Mouse (Mus musculus) liver, adult 2 months (tissue): Measurements from ENCODE around the gene Tmem198. TPM values are rescaled to one million over a fixed set of nuclear protein-coding genes. Genes with fewer than 3 reads are reported as not detected.

Experiments used
- DNase-seq: peaks from one replicate; pipeline ENCODE4 v3.0.0-alpha.2; 2011; ENCODE audit warnings: low read depth, low spot score; ENCODE audit errors: extremely low read depth
- H3K27ac ChIP-seq: fragments of 200-500 bp; replicated peaks from 2 replicates; pipeline ENCODE4 v1.5.1; 2012; ENCODE audit warnings: low read depth, mild to moderate bottlenecking, control low read depth, inconsistent platforms, low read length; ENCODE audit not compliant: insufficient read depth
- H3K27me3 ChIP-seq: fragments of 200-500 bp; 2 replicates; pipeline ENCODE4 v1.6.1; 2012; ENCODE audit warnings: mild to moderate bottlenecking, moderate library complexity, low read length, inconsistent platforms; ENCODE audit not compliant: control insufficient read depth, insufficient read depth
- H3K36me3 ChIP-seq: fragments of 200-500 bp; 2 replicates; pipeline ENCODE4 v1.6.1; 2012; ENCODE audit warnings: low read length, inconsistent platforms; ENCODE audit not compliant: control insufficient read depth, insufficient read depth
- H3K4me1 ChIP-seq: fragments of 200-500 bp; 2 replicates; pipeline ENCODE4 v1.6.1; 2011; ENCODE audit warnings: low read length; ENCODE audit not compliant: control insufficient read depth, insufficient read depth
- H3K4me3 ChIP-seq: fragments of 200-500 bp; 2 replicates; pipeline ENCODE4 v1.5.1; 2011; ENCODE audit warnings: low read depth, mild to moderate bottlenecking, control low read depth, low read length, moderate library complexity; ENCODE audit not compliant: insufficient read depth
- H3K79me2 ChIP-seq: fragments of 200-500 bp; 2 replicates; pipeline ENCODE4 v1.6.1; 2012; ENCODE audit warnings: inconsistent platforms, mild to moderate bottlenecking, low read length, moderate library complexity; ENCODE audit not compliant: control insufficient read depth, insufficient read depth
- H3K9ac ChIP-seq: fragments of 200-500 bp; 2 replicates; pipeline ENCODE4 v1.6.1; 2012; ENCODE audit warnings: low read depth, mild to moderate bottlenecking, control low read depth, inconsistent platforms, low read length
- CTCF ChIP-seq: fragments of 200-500 bp; IDR thresholded peaks from 2 replicates; pipeline ENCODE4 v1.5.1; 2011; ENCODE audit warnings: low read depth, low read length, control low read depth
- POLR2A ChIP-seq: fragments of 200-500 bp; IDR thresholded peaks from 2 replicates; pipeline ENCODE4 v1.6.1; 2011; ENCODE audit warnings: low read length, control low read depth; ENCODE audit not compliant: insufficient read depth; ENCODE audit errors: extremely low read depth
- WGBS: fragments of 180-500 bp; shearing (Covaris S2); methylation state at CpG from one replicate; pipeline ENCODE4 v1.1.7; 2018; 5-methylcytosine and 5-hydroxymethylcytosine counted together
- polyA plus RNA-seq: library from polyadenylated mRNA; depleted of rRNA; stranded (reverse); fragments of >200 nt; gene quantifications from 2 replicates; pipeline ENCODE4 v1.2.3, GENCODE M21; 2012; rRNA removed
- total RNA-seq: library from RNA; depleted of rRNA; stranded (reverse); fragments of >200 nt; gene quantifications from 2 replicates; pipeline ENCODE4 v1.2.3, GENCODE M21; 2014; rRNA removed

Gene Tmem198
- total RNA-seq, result 0.55 TPM in 1 of 2 replicates, not detected in the other
- polyA plus RNA-seq, result 0.06 and 0.15 TPM in 2 replicates

DNA sequence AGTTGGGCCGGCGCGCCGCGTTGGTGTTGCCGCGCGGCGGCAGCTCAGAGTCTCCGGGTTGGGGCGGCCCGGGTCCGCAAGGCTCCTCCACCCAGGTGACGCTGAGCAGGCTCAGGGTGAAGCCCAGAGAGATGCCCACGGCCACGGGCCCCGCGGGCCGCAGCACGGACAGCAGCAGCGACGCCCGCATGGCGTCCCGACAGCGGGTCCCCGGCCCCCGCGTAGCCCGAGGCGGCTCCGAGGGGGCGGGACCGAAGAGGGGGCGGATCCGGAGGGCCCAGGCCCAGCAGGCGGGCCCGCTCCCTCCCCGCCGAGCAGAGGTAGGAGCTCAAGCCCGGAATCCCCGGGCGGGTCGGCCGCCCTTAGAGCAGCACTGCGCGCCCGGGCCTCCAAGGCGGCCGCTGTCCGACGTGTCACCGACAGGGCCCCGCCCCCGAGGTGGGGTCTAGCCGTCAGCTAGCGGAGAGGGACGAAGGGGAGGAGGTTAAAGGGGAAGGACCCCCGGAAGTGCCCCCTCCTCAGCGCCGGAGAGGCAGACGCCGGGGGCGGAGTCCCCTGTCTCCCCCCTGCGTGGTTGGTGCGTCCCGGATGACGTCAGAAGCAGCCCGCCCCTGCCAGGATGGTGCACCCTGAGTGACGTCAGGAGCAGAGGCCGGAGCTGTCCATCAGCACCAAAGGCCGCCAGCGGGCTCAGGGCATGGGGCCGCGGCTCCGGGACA lies at the start of gene Tmem198, which contains the start of gene Chpf:
Gene Tmem198, plus strand, starts transcription at position 617 of the 719 bp plus-strand sequence.
Gene Chpf, minus strand, starts transcription at position 392 of the 719 bp plus-strand sequence.
- H3K27me3 ChIP-seq, result peaks cover 13% of the 10 kb centered on the region
- no peak within 1 kb of the TSS for H3K27ac ChIP-seq
- H3K4me1 ChIP-seq, result no peaks in the 10 kb centered on the region; the same call in 1 of the 2 replicates

DNA sequence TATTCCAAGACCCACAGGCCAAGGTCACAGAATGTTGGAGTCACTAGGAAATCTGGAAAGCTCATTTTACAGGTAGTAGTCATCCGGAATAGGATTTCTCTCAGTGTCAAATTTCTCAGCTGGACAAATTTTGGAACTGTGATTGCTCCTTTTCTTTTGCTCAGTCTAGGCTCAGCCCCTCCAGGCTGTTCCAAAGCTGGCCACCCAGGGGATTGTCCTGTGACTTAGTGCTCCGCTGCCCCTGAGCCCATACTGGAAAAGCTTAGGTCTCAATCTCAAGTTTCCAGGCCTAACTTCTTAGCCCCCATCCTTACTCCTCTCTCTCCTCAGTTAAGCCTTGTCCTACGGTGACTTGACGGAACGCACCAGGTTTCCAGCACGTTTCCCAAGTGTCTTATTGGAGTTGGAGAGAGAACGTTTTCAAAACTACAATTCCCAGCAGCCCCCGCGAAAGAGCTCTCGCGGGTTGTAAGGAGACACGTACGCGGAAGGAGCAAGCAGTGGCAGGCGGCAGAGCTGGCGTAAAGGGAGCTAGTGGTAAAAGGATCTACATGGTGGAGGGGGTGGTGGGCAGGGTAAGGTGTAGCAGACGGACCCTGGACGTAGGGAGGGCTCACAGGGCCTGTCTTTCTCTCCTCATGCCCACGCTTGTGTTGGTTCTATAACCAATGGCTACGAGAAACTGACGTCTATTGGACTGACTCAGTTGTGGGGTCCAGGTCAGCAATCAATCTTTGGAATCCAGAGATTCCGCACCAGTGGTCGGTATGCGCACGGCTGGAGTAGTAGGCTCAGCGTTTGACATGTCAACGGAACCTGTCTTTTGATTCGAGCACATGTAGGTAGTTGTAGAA lies 43.6 kb upstream of the Tmem198 start, which contains the start of gene Gmppa:
Gene Gmppa, plus strand, starts transcription at position 456 of the 854 bp plus-strand sequence.
- TF ChIP-seq CTCF, result no peak
- peak; percentile 83 for TF ChIP-seq POLR2A
- H3K27me3 ChIP-seq, result no peaks in the 10 kb centered on the region
- peak within 1 kb of the TSS; percentile 58 for H3K4me3 ChIP-seq
- H3K79me2 ChIP-seq, result no peaks in the 10 kb centered on the region
- no peaks in the 10 kb centered on the region; the same call in 1 of the 2 replicates for H3K36me3 ChIP-seq
- WGBS, result 5% methylated on average over 28 of the region's 28 CpGs
- 0 out of 2 replicates have a peak within 1 kb of the TSS, but pooled peaks have one; percentile 13 for H3K27ac ChIP-seq
- peaks cover 6% of the 10 kb centered on the region for H3K4me1 ChIP-seq
- peak; percentile 78 for DNase-seq
- H3K9ac ChIP-seq, result peak within 1 kb of the TSS; percentile 84

More for the DNA sequence above, at the start of gene Tmem198, which contains the start of gene Chpf:
- WGBS, result under 1% methylated on average over 76 of the region's 76 CpGs
- Histone ChIP-seq H3K36me3 (no peaks in the 10 kb centered on the region), H3K79me2 (no peaks in the 10 kb centered on the region), H3K9ac (peak within 1 kb of the TSS; percentile 73), H3K4me3 (peak within 1 kb of the TSS; percentile 76)
- peak; percentile 67 for DNase-seq
- TF ChIP-seq POLR2A (no peak), CTCF (no peak)

DNA sequence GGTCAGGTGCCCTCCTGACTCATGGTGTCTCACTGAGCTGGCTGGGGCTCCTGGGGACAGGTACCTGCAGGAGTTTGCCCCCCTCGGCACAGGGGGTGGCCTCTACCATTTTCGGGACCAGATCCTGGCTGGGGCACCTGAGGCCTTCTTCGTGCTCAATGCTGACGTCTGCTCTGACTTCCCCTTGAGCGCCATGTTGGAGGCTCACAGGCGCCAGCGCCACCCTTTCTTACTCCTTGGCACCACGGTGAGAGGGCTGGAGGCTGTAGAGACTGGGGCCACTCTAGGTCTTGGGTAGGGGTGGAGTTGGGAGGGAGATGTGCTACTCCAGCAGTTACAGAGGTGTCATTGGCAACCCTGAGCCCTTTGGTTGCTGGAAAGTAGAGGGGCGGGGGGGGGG lies 40.5 kb upstream of the Tmem198 start:
- H3K4me1 ChIP-seq, result peaks cover 6% of the 10 kb centered on the region
- H3K36me3 ChIP-seq, result no peaks in the 10 kb centered on the region; the same call in 1 of the 2 replicates
- no peak overlapping the region for H3K27ac ChIP-seq
- no peaks in the 10 kb centered on the region for H3K79me2 ChIP-seq
- no peaks in the 10 kb centered on the region for H3K27me3 ChIP-seq
- H3K4me3 ChIP-seq, result no peak overlapping the region
- no peak overlapping the region for H3K9ac ChIP-seq
- TF ChIP-seq CTCF (no peak), POLR2A (no peak)
- 97% methylated on average over 8 of the region's 9 CpGs for WGBS
- DNase-seq, result no peak

DNA sequence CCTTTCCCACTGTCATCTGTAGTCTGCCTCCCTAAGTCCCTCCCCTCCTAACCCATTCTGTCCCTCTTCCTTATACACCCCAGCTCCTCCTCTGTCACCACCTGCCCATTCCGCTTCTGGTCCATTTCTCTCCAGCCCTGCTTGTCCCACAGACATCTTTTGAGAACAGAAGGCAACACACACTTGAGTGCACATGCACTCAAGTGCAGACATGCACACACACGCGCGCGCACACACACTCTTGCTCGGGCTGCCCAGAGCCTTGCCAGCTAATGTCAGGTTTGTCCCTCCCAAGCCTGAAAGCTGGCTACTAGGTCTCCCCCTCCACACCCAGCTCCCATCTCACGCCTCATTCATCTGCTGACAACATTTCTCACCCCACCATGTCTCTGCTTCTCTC lies 38.7 kb upstream of the Tmem198 start:
- TF ChIP-seq CTCF, result no peak
- TF ChIP-seq POLR2A, result no peak
- H3K36me3 ChIP-seq, result no peaks in the 10 kb centered on the region; the same call in 1 of the 2 replicates
- H3K79me2 ChIP-seq, result no peaks in the 10 kb centered on the region
- H3K27ac ChIP-seq, result no peak overlapping the region
- H3K4me3 ChIP-seq, result no peak overlapping the region
- no peaks in the 10 kb centered on the region for H3K27me3 ChIP-seq
- over 99% methylated on average over 7 of the region's 7 CpGs for WGBS
- H3K9ac ChIP-seq, result no peak overlapping the region
- DNase-seq, result no peak
- peaks cover 4% of the 10 kb centered on the region for H3K4me1 ChIP-seq

DNA sequence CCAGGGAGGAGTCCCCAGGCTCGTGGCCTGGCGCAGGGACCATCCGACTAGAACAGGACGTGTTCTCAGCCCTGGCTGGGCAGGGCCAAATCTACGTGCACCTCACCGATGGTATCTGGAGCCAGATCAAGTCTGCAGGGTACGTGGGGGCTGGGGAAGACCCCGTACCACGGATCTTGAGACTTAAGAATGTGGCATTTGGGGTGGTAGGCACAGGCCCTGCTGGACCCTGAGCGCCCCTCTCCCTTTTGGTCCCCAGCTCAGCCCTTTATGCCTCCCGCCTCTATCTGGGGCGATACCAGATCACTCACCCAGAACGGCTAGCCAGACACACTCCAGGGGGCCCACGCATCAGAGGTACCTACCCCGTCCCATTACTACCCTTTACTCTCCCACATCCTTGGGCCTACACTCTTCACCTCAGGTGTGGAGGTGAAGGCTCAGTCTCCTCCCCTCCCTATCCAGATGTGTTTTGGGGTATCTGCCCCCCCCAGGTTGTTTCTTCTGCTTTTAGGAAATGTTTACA lies 37.8 kb upstream of the Tmem198 start:
- Histone ChIP-seq H3K27ac (no peak overlapping the region), H3K36me3 (no peaks in the 10 kb centered on the region; the same call in 1 of the 2 replicates), H3K9ac (no peak overlapping the region), H3K79me2 (no peaks in the 10 kb centered on the region), H3K27me3 (peaks cover 4% of the 10 kb centered on the region), H3K4me3 (no peak overlapping the region), H3K4me1 (peaks cover 4% of the 10 kb centered on the region)
- DNase-seq, result no peak
- 96% methylated on average over 15 of the region's 15 CpGs for WGBS
- no peak for TF ChIP-seq CTCF
- TF ChIP-seq POLR2A, result no peak
